ENCODE assay signal across 8 mouse cellular contexts in the genomic region with DNA sequence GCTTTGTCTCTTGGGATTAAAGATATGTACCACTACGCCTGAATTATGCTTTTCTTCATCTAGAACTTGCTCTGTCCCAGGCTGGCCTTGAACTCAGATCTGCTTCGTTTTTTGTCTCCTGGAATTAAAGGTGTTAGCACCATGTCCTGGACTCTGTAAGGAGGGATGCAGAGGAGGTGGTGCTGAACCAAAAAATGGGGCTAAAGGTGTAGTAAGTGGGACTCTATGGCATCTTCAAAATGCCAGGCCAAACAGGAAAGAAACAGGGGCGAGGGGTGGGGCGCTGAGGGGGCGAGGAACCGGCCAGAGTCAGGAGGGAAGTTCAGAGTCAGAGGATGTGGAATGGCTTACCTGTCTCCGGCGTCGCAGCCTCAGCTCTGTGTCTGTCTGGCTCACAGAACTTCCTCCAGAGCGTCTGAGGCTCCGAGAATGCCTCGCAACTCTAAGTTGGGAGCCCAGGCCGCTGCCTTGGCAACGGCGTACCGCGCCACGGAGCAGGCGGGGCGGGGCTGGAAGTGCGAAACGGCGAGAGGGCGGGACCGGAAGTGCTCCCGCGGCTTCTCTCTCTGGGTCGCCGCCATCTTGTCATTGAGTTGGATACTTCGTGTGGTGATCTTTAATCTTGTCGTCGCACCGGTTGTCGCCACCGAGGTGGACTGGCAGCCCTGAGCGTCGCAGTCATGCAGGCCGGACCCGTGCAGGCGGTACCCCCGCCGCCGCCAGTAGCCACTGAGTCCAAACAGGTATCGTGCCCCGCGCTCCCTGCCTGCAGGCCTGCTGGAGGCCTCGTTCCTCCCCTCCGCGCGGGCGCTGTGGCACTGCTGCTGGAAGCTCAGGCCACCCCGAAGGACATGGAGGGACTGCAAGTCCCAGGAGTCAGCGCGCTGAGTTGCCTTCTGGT. TPM values are rescaled to one million over a fixed set of nuclear protein-coding genes. Genes with fewer than 3 reads are reported as not detected.
A peak's percentile ranks its signal among the peaks of the same experiment; 100 is the strongest.
DNase-seq lines count a peak whose midpoint lies in the region; ATAC-seq and TF ChIP-seq lines count a peak whose summit lies in the region.

A gene (minus strand): TSS at position 486 of the 901 bp plus-strand sequence.
A gene (plus strand): TSS at position 543 of the 901 bp plus-strand sequence.

- peak within 1 kb of the TSS; percentile 93 for H3K27ac ChIP-seq in cortical plate, adult 2 months (ENCODE audit: insufficient read depth, low read length)

- H3K4me3 ChIP-seq in cortical plate, adult 2 months (ENCODE audit: insufficient read depth, low read length): peak within 1 kb of the TSS; percentile 71

- TF ChIP-seq POLR2A in cortical plate, adult 2 months (IDR thresholded peaks at IDR 0.05; ENCODE audit: extremely low read depth, insufficient read depth, low read length): peak; percentile 86

- ATAC-seq in activated CD4-positive, CD25-positive, alpha-beta regulatory T cell, adult 4 months: peak; percentile 95
- peak; percentile 96 for ATAC-seq in megakaryocyte progenitor cell, adult 5-6 weeks (replicated peaks; ENCODE audit: poor library complexity)

- peak; percentile 96 for DNase-seq in gastrocnemius, postnatal 10 days
- peak; percentile 96 for DNase-seq in induced T-regulatory cell, adult 2 months (ENCODE audit: low read depth)
- DNase-seq in left cerebral cortex, adult 9 months (ENCODE audit: low spot score in 2 of 2): peak; percentile 83 to 94
- peak; percentile 95 for DNase-seq in right cerebral cortex, postnatal 14 days
- peak; percentile 89 to 93 for DNase-seq in urinary bladder, postnatal 36 days (ENCODE audit: low spot score in 2 of 2)

- TF ChIP-seq CTCF in cortical plate, adult 2 months (IDR thresholded peaks at IDR 0.05; ENCODE audit: extremely low read depth, insufficient read depth, low read length): no peak

- H3K4me1 ChIP-seq in cortical plate, adult 2 months (ENCODE audit: control insufficient read depth, insufficient read depth, low read length): peaks cover 15% of the 10 kb centered on the region

RNA-seq across cellular contexts. Expression of the first gene that starts in this region (rescaled TPM):
- polyA plus RNA-seq in activated CD4-positive, CD25-positive, alpha-beta regulatory T cell, adult 4 months (2017; shearing (Covaris generic)): 1 to 10 TPM; 1.4 to 2.7 TPM
- polyA plus RNA-seq in cortical plate, adult 2 months (2012; rRNA removed): 19.0 and 19.1 TPM in 2 replicates
- total RNA-seq in gastrocnemius, postnatal 10 days (2021): 1 to 10 TPM; 5.9 to 8.8 TPM
- total RNA-seq in megakaryocyte progenitor cell, adult 5-6 weeks (2015): 0.44 and 0.54 TPM in 2 replicates
- total RNA-seq in megakaryocyte progenitor cell, adult 5-6 weeks (2017): 0.67 and 0.95 TPM in 2 replicates

RNA-seq across cellular contexts. Expression of the second gene that starts in this region (rescaled TPM):
- polyA plus RNA-seq in activated CD4-positive, CD25-positive, alpha-beta regulatory T cell, adult 4 months (2017; shearing (Covaris generic)): 10 to 100 TPM; 49.6 to 53.0 TPM
- polyA plus RNA-seq in cortical plate, adult 2 months (2012; rRNA removed): 38.8 and 39.0 TPM in 2 replicates
- total RNA-seq in gastrocnemius, postnatal 10 days (2021): 10 to 100 TPM; 28.1 to 32.6 TPM
- total RNA-seq in megakaryocyte progenitor cell, adult 5-6 weeks (2015): 64.8 and 65.7 TPM in 2 replicates
- total RNA-seq in megakaryocyte progenitor cell, adult 5-6 weeks (2017): 35.3 and 40.0 TPM in 2 replicates

Comparison
In these comparisons a context has a peak if more than half of its experiments do, and no peak if none do; other contexts are left out.
1. Peak in every context shown above with its lines: DNase-seq, ATAC-seq, H3K4me3 ChIP-seq and H3K27ac ChIP-seq.